Mouse (Mus musculus): ENCODE data around the gene Ooep.

DNA sequence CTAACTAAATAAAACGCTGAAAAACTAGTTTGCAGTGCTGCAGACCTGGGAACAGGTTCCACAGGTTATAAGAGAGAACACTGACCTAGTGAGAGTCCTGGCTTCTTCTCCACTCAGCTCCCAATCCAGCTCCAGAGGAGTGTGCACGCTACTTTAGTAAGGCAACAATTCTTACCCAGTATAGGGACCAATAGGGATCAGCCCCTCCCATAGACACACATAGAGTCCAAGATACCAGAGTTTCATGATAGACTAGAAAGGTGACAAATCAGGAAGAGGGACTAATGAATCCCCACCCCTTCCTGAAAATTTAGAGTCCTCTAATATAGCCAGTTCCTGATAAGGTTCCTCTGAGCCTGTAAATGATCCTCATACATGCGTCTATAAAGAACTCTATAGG, 31.5 kb downstream of the Ooep start:
- TF ChIP-seq CTCF (IDR thresholded peaks at IDR 0.05; ENCODE audit: control insufficient read depth, insufficient read depth, insufficient read length): no peak
- TF ChIP-seq MAX (IDR thresholded peaks at IDR 0.05): no peak
- TF ChIP-seq CEBPB (IDR thresholded peaks at IDR 0.05; ENCODE audit: low read depth): no peak
- TF ChIP-seq MYOD1 (IDR thresholded peaks at IDR 0.05; ENCODE audit: control insufficient read depth, insufficient read length, low read depth): no peak

Measured in C2C12 (cell line).